ENCODE assay signal across 9 mouse cellular contexts in genomic region chr12:86498765-86499164, GRCm38 (mm10).
A peak's percentile ranks its signal among the peaks of the same experiment; 100 is the strongest.
DNase-seq lines count a peak whose midpoint lies in the region; ATAC-seq and TF ChIP-seq lines count a peak whose summit lies in the region.
"Had no signal": no experiment of that assay in that cellular context is flagged by ENCODE, and none has a peak within 500 bp of the region (broad histone marks: within the 10 kb centered on the region; RNA-seq: fewer than 3 reads in every experiment).

No protein-coding gene starts in this region.

- H3K4me3 ChIP-seq in limb, embryonic 13.5 days, result no peak overlapping the region
- H3K4me3 ChIP-seq in limb, embryonic 10.5 days, result no peak overlapping the region
- no peak overlapping the region for H3K4me3 ChIP-seq in heart, embryonic 14.5 days (ENCODE audit: control insufficient read depth in 1 of 2, insufficient read depth in 1 of 2, low read depth in 1 of 2, low read length in 2 of 2)
- no peak overlapping the region for H3K4me3 ChIP-seq in stomach, postnatal 0 days (ENCODE audit: low read depth, low read length)
- H3K4me3 ChIP-seq: neural tube, embryonic 12.5 days had no signal

- no peak overlapping the region for H3K4me2 ChIP-seq in limb, embryonic 13.5 days (replicated peaks)
- peak overlapping the region; percentile 49 for H3K4me2 ChIP-seq in heart, embryonic 14.5 days (ENCODE audit: low read length)
- H3K4me2 ChIP-seq in stomach, postnatal 0 days (replicated peaks; ENCODE audit: low read depth), result no peak overlapping the region
- H3K4me2 ChIP-seq: neural tube, embryonic 12.5 days had no signal

- TF ChIP-seq EP300 in stomach, postnatal 0 days (optimal IDR thresholded peaks at IDR 0.05), result no peak

- H3K27ac ChIP-seq in limb, embryonic 13.5 days, result no peak overlapping the region
- no peak overlapping the region for H3K27ac ChIP-seq in limb, embryonic 10.5 days
- H3K27ac ChIP-seq in heart, embryonic 14.5 days (replicated peaks in 1 of 2; ENCODE audit: control insufficient read depth in 1 of 2, insufficient read depth in 1 of 2, low read depth in 2 of 2, low read length in 2 of 2), result peak overlapping the region; percentile 88 to 94
- no peak overlapping the region for H3K27ac ChIP-seq in stomach, postnatal 0 days (replicated peaks)
- H3K27ac ChIP-seq: neural tube, embryonic 12.5 days had no signal

- no peak for TF ChIP-seq CTCF in stomach, postnatal 0 days (IDR thresholded peaks at IDR 0.05; ENCODE audit: low read depth)

- no peak overlapping the region for H3K9ac ChIP-seq in limb, embryonic 13.5 days
- peak overlapping the region; percentile 51; the same call in 1 of the 2 replicates for H3K9ac ChIP-seq in heart, embryonic 14.5 days (ENCODE audit: low read length)
- no peak overlapping the region for H3K9ac ChIP-seq in stomach, postnatal 0 days (ENCODE audit: low read length)
- H3K9ac ChIP-seq: neural tube, embryonic 12.5 days had no signal

- no peaks in the 10 kb centered on the region for H3K36me3 ChIP-seq in limb, embryonic 13.5 days
- no peaks in the 10 kb centered on the region for H3K36me3 ChIP-seq in limb, embryonic 10.5 days
- H3K36me3 ChIP-seq in heart, embryonic 14.5 days (ENCODE audit: control insufficient read depth, insufficient read depth, low read length), result no peaks in the 10 kb centered on the region
- no peaks in the 10 kb centered on the region for H3K36me3 ChIP-seq in stomach, postnatal 0 days (ENCODE audit: control insufficient read depth, insufficient read depth, low read length)
- H3K36me3 ChIP-seq: neural tube, embryonic 12.5 days had no signal

- H3K27me3 ChIP-seq in limb, embryonic 13.5 days, result 0 out of 2 replicates have a peak, but pooled peaks cover under 1% of the 10 kb centered on the region
- H3K27me3 ChIP-seq in limb, embryonic 10.5 days (ENCODE audit: low read depth, poor library complexity, severe bottlenecking), result no peaks in the 10 kb centered on the region
- H3K27me3 ChIP-seq in heart, embryonic 14.5 days (ENCODE audit: control insufficient read depth, insufficient read depth, low read length), result no peaks in the 10 kb centered on the region
- H3K27me3 ChIP-seq in stomach, postnatal 0 days (ENCODE audit: control insufficient read depth, insufficient read depth, low read length), result no peaks in the 10 kb centered on the region
- H3K27me3 ChIP-seq: neural tube, embryonic 12.5 days had no signal

- DNase-seq in limb, embryonic 10.5 days (ENCODE audit: low spot score), result no peak
- DNase-seq in cerebellum, postnatal 14 days, result peak; percentile 62 to 78
- DNase-seq in layer of hippocampus, postnatal 14 days (ENCODE audit: low spot score in 2 of 2), result peak; percentile 48 to 61
- peak; percentile 79 for DNase-seq in right cerebral cortex, postnatal 4 days
- no peak for DNase-seq in stomach, postnatal 0 days (ENCODE audit: low spot score)
- no peak for DNase-seq in T-cell, adult 2 months (ENCODE audit: low spot score)

- H3K4me1 ChIP-seq in limb, embryonic 13.5 days, result peaks cover 12% of the 10 kb centered on the region
- H3K4me1 ChIP-seq in limb, embryonic 10.5 days, result peaks cover 8% of the 10 kb centered on the region; the same call in 1 of the 2 replicates
- H3K4me1 ChIP-seq in heart, embryonic 14.5 days (ENCODE audit: control insufficient read depth in 2 of 2, insufficient read depth in 2 of 2, low read length in 2 of 2), result peaks cover 16% of the 10 kb centered on the region in 2 experiments
- no peaks in the 10 kb centered on the region for H3K4me1 ChIP-seq in stomach, postnatal 0 days (replicated peaks; ENCODE audit: control insufficient read depth, insufficient read depth)

- WGBS in limb, embryonic 13.5 days, result 24% methylated on average over 6 of the region's 6 CpGs
- WGBS in limb, embryonic 10.5 days, result 47% methylated on average over 6 of the region's 6 CpGs
- WGBS in heart, embryonic 14.5 days, result 2% methylated on average over 6 of the region's 6 CpGs
- WGBS in stomach, postnatal 0 days, result 32% methylated on average over 6 of the region's 6 CpGs

- peaks cover 6% of the 10 kb centered on the region for H3K9me3 ChIP-seq in limb, embryonic 13.5 days
- no peaks in the 10 kb centered on the region for H3K9me3 ChIP-seq in limb, embryonic 10.5 days (replicated peaks)
- 0 out of 2 replicates have a peak, but pooled peaks cover 4% of the 10 kb centered on the region for H3K9me3 ChIP-seq in heart, embryonic 14.5 days (ENCODE audit: control insufficient read depth, low read length)
- H3K9me3 ChIP-seq in stomach, postnatal 0 days (ENCODE audit: control insufficient read depth, low read length), result no peaks in the 10 kb centered on the region
- H3K9me3 ChIP-seq: neural tube, embryonic 12.5 days had no signal

- ATAC-seq in limb, embryonic 13.5 days (ENCODE audit: low FRiP score, low read depth), result peak; percentile 64
- peak; percentile 84 for ATAC-seq in heart, embryonic 14.5 days (ENCODE audit: insufficient number of reproducible peaks, insufficient read depth, low FRiP score, low read depth)
- no peak for ATAC-seq in stomach, postnatal 0 days (ENCODE audit: low FRiP score, low TSS enrichment)

Comparison
In these comparisons a context has a peak if more than half of its experiments do, and no peak if none do; other contexts are left out.
1. H3K27ac ChIP-seq: peak in heart, embryonic 14.5 days (2 of 2); none in limb, embryonic 13.5 days (single experiment), limb, embryonic 10.5 days (single experiment) and stomach, postnatal 0 days (single experiment).
2. DNase-seq: peak in cerebellum, postnatal 14 days (2 of 2), layer of hippocampus, postnatal 14 days (2 of 2) and right cerebral cortex, postnatal 4 days (single experiment); none in limb, embryonic 10.5 days (single experiment), stomach, postnatal 0 days (single experiment) and T-cell, adult 2 months (single experiment).